Mouse (Mus musculus): Measurements from ENCODE around the gene Trdn.

Gene Trdn

DNA sequence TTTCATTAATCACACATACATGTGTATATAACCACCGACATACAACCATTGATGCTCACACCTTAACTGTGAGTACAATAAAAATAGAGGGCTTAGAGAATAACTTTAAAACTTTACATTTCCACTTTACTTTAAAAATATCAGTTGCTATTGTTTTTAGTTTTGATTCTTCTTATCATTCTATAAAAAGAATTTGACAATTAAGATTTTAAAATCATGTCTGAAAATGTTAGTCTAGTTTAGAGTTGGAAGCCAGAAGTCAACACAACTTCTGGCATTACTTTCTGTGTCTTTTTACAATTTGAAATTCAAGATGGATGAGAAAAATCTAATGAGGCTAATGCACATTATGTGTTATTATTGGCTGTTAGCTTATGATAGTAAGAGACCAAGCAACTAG, at the start of gene Trdn:
Gene Trdn, plus strand, starts transcription at position 301 of the 400 bp plus-strand sequence.
- DNase-seq = no peak

DNA sequence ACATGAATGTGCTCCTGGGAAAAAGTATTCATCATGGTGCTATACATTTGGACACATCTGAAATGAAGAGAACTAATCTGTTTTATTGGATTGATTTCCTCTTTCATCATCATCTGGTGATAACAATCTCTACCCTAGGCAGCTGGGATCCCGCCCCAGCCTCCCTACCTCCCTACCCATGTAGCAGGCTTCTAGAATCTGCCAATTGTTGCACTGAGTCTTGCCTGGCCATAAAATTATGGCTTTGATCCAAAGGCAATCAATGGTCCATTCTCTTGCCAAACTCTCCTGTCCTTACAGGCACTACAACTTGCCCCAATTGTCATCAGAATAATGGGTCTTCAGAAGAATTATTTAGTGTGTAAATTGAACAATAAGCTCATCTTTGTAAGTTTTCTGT, 19.6 kb upstream of the Trdn start:
- DNase-seq = no peak

DNA sequence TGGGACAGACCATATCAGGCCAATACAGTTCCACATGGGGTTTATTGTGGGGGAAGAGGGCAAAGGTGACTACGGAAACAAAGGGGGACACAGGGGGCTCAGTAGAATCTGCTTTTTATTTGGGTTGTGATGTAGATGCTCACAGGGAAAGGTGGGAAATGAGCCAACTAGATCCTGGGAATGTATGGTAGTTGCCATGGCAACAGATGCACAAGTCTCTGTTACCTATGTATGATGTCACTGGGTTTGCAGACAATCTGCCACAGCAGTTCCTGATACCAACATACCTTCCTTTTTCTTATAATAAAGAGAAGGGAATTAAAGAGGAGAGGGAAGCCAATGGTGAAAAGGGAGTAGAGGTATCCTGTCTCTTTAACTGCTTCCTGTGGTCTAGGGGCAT, 14.8 kb upstream of the Trdn start:
- no peak for DNase-seq

DNA sequence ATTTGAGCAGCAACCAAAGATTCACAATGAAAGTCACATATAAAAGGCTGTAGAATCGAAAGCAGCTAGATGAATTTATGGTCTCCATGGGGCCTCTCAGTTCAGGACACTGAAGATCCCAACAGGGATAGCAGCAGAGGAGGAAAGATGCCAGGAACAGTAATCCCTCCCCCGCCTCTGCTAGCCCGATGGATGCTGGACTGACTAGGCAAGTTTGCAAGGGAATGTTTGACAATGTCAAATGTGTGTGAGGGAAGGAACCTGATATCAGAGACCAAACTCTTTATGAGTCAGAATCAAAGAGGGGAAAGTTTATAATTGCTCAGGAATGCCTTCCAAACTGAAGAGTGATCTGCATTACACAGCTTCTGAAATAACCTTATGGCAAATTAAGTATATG, 7.2 kb upstream of the Trdn start:
- no peak for DNase-seq

DNA sequence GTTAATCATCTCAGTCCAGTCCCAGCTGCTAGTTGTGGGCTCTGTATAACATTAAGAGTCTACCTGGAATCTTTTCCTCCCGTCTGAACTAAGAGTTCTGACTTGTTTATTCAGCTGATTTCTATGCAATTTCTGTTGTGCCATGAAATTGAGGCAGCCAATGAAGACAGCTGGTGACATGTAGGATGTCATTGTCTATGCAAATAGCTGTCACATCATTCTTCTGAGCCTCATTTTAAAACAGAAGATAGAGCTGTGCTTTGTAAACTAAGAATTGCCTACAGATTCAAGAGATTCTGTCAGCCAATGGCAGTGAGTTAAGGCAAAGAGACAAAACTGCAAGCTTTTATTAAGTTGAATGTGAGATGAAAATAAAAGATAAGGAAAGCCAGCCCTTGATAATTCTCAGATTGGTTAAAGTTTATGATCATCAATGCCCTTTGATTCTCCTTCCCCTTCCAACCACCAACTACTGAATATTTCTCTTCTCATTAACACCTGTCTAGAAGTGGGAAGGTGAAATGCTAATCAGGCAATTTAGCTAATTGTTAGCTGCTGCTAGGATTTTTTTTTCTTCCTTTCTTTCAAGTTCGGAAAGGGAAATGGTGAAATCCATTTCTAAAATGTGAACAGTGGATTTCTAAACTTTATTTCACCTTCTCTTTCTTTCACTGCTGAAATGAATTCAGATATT, 1.9 kb downstream of the Trdn start:
- DNase-seq = no peak

DNA sequence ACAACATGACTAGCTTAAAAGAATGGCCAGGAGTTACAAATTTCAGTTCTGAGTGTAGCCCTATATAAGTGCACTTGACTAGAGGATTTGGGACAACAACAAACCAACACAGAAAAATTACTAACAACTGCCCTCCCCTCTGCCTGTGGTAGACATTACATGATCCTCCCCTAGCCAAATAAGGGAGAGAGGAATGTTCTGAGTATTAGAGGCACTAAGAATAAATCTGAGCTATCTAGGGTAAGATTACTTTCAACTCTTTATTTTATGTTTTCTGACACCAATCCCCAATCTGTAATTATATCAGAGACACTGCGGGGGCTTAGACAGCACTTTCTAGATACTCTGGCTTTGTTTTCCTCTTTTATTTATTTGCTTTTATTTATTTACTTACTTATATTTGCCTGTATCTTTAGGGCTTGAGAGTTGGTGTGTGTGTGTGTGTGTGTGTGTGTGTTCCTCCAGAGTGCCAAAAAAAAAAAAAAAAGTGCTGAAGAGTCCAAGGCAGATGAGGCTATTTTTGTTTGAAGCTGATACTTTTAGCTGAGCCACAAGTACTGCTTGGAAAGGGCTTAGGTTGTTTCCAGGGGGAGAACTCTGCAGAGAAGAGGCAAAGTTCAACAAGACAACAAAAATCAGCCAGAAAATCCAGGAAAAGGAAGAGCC, 2.7 kb downstream of the Trdn start:
- no peak for DNase-seq

DNA sequence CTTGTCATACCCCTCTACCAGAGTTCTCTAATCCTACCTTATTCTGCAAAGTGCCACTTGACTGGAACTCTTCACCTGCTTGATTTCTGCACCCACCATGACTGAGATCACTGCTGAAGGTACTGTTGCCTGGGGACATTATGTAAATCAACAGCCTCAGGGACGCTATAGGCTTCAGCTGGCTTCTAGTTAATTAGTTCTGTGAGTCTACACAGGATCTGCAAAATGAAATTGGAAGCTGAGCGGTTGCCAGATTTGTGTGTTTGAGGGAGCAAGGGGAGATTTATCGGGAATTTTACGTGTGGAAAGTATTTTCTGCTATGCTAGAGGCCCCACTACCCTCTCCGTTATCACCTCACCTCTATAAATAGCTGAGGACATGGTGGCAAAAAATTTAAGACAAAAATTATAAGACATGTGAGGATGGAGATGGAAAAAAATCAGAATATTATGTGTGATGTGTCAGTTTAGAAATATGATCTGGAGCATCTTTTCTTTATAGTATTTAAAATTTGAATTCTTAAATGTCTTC, 3.3 kb downstream of the Trdn start:
- DNase-seq = no peak

DNA sequence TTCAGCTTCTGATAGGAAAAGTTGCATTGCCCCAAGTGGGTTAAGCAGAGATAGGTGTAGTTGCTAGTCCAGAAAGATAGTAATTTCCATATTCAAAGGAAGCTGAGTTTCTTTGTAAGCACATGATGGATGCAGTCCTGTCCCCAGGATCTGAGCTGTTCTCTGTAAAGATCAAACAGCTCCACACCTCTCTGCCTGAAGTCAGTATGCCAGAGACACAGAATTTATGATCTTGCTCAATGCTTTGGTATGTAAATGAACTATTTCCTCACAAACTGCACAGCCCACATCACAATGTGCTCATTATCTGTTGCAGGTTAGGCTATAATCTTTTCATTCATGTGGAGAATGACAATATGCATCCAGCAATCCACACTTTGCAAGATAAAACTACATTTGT, 8.0 kb downstream of the Trdn start:
- DNase-seq = no peak

DNA sequence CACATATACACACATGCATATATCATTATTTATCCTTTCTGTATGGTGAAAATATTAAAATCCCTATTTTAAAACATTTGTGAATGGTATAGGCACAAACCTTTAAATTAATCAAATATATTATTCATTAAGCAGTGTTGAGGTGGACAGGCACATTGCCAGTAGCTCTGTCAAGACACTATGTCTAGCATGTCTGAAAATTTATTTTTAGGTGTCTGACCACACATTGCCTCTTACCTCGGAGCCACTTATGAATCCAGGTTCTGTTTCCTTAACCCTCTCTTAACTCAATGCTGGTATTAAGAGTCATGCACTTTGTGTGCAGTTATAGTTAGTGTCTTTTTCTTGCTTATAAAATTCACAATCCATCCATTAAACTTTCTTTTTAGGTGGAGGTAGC, 12.0 kb downstream of the Trdn start:
- DNase-seq = no peak

DNA sequence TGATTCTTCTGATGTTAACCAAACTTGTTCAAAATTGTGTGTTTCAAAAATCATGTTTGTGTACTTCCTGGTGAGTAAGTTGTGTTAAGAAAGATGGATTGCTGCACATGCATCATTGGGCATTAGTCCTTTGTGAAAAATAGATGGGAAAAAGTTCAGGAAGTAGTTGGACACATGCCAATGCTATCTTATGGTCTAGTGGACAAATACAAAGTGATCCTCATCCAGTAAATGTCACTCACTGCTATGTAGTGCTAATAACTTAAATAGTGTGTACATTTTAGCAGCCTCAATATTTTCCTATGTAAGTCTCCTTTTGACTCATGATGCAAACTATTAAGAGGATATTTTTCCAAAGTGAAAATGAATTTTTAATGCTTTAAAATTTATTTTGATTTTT, 27.6 kb downstream of the Trdn start:
- no peak for DNase-seq

DNA sequence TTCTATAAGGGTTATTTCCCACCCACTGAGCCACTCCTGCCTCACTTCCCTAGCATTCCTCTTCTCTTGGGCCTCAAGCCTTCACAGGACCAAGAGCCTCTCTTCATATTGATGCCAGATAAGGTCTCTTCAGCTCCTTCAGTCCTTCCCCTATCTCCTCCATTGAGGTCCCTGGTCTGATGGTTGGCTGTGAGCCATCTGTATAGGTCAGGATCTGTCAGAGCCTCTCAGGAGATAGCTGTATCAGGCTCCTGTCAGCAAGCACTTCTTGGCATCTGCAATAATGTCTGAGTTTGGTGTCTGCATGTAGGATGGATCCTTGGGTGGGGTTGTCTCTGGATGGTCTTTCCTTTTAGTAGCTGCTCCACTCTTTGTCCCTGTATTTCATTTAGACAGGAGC, 42.7 kb downstream of the Trdn start:
- DNase-seq = no peak

DNA sequence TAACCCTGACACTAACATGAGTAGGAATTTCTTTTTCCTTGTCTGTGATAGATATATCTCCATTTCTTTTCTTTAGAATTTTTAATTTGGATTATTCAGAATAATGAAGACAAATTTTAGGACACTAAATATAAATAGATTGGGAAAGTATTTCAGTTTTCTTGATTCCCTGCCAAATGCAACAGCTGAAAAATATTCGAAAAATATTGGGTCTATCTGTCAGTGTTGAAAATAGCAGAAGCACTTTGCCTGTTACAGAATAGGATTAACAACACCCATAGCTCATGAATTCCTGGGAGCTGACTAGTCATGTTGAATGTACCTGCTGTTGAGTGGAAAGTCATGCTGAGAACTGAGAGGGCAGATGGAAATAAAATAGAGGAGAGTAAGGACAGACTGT, 64.6 kb downstream of the Trdn start:
- DNase-seq = no peak

DNA sequence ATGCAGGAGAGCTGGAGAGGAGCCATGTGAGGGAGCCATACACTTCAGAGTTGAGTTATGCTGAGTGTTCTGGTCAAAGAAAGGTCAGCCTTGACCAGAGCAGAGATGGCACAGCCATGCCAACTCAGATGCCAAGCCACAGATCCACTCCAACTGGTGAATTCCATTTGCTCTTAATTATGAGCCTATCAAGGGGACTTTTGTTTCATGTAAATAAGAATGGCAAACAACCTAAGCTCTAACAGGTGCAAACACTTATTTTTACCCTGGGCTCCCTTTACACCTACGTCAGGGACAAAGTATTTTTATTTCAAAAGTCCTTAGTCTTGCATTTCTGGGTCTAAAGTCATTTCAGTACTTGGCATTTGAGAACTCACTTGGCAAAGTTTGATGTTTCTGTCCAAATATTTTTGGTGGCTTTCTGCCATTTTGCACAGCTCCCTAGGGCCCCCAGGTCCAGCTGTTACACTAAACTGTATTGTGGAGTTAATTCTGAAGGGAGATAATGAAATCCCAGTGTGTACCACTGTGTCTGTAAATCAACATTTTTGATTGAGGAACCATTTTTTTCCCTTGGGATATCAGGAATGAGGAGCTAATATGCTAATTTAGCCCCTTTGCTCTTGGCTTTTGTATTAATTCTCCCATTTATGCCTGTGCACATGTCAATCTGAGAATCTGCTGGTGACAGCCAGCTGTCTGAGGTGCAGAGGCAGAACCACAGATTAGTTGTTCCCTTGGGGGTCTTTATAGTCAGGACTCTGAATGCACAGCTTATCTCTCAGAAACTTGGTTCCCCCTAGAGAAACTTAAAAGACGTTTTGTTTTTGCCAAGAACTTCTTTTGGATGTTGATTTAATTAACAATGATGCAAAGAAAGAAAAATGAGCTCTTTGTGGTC, 99.6 kb downstream of the Trdn start:
- DNase-seq = no peak

DNA sequence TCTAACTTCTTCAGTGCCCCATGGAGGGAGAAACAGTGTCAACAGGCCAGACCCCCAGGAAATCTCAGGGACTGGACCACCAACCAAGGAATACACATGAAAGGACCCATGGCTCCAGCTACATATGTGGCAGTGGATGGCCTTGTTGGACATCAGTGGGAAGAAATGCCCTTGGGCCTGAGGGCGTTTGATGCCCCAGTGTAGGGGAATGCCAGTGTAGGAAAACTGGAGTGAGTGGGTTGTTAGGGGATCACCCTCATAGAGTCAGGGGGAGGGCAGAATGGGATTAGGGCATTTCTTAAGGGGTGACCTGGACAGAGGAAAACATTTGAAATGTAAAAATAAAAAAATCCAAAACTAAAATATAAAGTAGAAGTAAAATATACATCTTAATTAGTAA, 108.7 kb downstream of the Trdn start:
- no peak for DNase-seq

DNA sequence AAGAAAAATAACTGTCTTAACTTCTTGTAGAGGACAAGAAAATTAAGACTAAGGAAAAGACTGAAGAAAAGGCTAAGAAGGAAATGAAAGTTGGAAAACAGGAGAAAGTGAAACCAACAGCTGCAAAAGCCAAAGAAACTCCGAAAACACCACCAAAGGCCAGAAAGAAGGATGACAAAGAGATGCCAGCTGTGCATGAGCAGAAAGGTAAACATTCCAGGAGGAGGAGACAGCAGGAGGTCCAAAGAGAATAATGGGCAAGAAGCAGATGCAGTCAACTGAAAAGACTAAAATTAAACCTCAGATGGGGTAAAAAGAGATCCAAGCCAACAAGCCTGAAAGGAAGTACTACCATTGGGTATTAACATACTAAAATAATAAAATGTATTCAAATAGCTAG, 115.6 kb downstream of the Trdn start:
- DNase-seq = no peak

DNA sequence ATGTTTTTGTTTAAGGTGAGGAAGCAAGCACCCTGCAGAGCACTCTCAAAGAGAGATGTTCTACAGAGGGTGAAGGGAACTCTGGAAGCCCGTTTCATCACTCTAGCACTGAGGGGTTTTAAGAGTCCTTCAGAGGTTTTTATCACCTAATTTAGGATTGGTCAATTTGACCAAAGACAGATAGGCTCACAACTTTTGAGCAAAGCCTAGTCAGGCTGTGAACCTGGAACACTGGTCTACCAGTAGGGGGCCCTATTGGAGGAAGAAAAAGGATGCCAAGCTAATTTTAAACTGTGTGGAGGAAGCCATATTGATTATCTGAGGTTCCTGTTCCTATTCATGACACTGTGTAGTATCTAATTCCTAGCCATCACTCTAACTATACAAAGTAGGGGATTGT, 117.9 kb downstream of the Trdn start:
- no peak for DNase-seq

DNA sequence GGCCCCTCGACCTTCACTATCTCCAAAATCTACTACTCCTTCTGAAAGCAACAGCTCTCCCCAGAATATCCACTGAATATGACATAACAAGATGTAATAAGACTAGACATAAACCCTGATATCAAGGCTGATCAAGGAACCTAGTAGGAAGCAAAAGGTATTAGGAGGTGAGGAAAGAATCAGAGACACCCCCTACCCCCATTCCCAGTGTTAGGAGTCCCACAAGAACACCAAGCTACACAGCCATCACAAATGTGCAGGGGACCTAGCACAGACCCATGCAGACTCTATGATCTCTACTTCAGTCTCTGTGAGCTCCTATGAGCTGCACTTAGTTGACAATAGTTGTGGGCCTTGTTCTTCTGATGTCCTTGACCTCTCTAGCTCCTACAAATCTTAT, 130.1 kb downstream of the Trdn start:
- no peak for DNase-seq

DNA sequence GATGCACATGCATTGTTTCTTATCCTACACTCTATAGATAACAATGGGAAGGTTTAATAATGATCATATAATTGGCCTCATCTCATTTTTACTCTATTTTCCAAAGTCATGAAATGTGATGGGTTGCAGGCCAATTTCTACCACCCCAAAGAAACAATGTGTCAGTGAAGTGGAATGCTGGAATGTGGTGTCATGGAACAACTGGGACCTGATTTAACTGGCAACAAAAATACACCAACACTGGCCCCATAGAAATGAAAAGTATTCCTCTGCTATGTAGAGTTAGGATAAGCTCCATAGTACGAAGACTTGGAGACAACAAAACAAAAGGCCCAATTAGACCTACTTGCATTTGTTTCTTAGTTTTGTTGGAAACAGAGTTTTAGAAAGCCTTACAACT, 173.6 kb downstream of the Trdn start:
- no peak for DNase-seq

DNA sequence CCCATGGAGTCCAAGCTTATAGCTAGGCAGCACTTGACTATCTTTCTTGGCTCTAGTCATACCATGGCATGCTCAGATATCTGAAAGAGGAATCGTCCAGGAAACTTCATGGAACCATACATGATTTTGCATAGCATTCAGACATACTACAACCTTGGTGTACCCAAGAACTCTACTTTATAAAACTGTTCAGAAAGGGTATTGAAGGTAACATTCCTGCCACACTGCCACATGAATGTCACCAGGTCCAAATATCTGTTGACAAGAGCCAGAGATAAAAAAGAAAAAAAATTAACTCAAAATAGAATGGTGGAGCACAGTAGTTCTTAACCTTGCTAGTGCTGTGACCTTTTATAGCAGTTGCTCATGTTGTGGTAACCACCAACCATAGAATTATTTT, 175.8 kb downstream of the Trdn start:
- DNase-seq = no peak

DNA sequence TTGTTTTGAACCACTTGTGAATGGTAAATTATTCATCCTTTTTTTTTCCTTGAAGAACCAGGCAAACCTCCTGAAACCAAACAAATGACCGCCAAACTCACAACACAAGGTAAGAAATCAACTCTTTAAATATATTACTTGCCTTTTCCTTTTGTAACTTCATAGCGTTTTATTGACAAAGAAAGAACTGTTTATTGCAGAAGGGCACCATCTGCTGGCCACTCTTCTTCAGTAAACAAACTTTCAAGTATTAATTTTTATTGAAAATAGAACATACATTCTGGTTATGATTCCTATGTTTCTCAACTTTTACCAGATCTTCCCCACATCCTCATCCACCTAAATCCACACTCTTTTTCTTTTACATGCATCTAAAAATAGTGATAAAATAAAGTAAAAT, 224.6 kb downstream of the Trdn start:
- no peak for DNase-seq

DNA sequence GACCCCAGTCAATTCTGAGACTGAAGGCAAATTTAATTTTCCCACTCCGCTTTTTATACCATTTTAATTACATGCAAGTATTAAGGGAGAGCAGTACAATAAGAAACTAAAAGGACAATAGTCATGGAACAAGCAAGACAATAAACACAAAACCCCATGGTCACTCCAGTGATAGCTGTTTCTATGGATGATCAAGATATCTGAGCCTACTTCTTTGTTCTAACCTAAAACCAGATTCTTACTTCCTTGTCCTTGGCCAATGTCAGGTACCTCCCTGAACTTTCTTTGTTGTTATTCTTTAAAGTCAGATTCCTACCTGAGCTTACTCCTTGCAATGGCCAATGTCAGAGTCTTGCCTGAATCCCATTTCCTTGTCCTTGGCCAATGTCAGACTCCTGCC, 272.7 kb downstream of the Trdn start:
- DNase-seq = no peak

DNA sequence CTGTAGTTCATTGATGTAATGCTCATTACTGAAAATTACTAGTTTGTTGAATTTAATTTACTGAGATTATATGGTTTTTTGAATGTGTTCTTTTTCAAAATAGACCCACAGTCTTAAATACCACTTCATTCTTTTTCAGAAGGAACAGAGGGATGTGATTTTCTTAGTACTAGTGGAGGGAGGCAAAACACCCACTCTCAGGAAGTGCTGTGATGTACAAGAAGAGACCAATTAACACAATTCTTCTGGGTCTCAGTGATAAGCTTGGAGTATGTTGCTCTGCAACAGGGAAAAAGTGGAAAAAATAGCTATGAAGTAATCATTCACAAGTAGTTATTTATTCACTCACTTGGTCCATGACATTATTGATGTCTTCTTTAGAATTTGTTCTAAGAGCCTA, 286.2 kb downstream of the Trdn start:
- no peak for DNase-seq

DNA sequence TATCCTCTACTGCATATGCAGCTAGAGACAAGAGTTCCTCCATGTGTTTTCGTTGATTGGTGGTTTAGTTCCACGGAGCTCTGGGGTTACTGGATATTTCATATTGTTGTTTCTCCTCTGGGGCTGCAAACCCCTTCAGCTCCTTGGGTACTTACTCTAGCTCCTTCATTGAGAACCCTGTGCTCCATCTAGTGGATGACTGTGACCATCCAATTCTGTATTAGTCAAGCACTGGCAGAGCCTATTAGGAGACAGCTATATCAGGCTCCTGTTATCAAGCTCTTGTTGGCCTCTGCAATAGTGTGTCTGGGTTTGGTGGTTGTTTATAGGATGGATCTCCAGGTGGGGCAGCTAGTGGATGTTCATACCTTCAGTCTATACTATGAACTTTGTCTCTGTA, 290.2 kb downstream of the Trdn start:
- no peak for DNase-seq

All from cerebellum, adult 8-10 months (tissue).